Mouse (Mus musculus) 3134 (cell line): ENCODE measurements around the gene Snx18.

Experiments
- DNase-seq: peaks from one replicate; pipeline ENCODE4 v3.0.0-alpha.2; 2011; ENCODE audit warnings: low spot score; ENCODE audit not compliant: insufficient read length; ENCODE audit errors: extremely low read depth

The Snx18 gene

GRCm38 (mm10) chr13:113599701-113600530 lies 18.4 kb downstream of the Snx18 start:
- no peak for DNase-seq

- no peak for DNase-seq
These were observed 20.7 kb downstream of the Snx18 start for GRCm38 (mm10) chr13:113597616-113598015.

GRCm38 (mm10) chr13:113596821-113597541 lies 21.4 kb downstream of the Snx18 start:
- no peak for DNase-seq

GRCm38 (mm10) chr13:113595987-113596386 lies 22.4 kb downstream of the Snx18 start:
- DNase-seq, result peak; percentile 33

- no peak for DNase-seq
These were observed 23.1 kb downstream of the Snx18 start for GRCm38 (mm10) chr13:113595219-113595618.

GRCm38 (mm10) chr13:113594361-113594760 lies 24.0 kb downstream of the Snx18 start:
- no peak for DNase-seq

- no peak for DNase-seq
These were observed 24.7 kb downstream of the Snx18 start for GRCm38 (mm10) chr13:113593711-113594110.

- no peak for DNase-seq
These were observed 25.6 kb downstream of the Snx18 start for GRCm38 (mm10) chr13:113592703-113593200.

GRCm38 (mm10) chr13:113591336-113591735 lies 27.0 kb downstream of the Snx18 start:
- no peak for DNase-seq

GRCm38 (mm10) chr13:113590216-113590615 lies 28.1 kb downstream of the Snx18 start:
- no peak for DNase-seq

- no peak for DNase-seq
These were observed 28.9 kb downstream of the Snx18 start for GRCm38 (mm10) chr13:113589499-113589898.

GRCm38 (mm10) chr13:113587200-113587936 lies 31.0 kb downstream of the Snx18 start:
- no peak for DNase-seq

- DNase-seq, result no peak
These were observed 32.8 kb downstream of the Snx18 start for GRCm38 (mm10) chr13:113585606-113586005.

GRCm38 (mm10) chr13:113584431-113584830 lies 33.9 kb downstream of the Snx18 start:
- DNase-seq, result no peak

GRCm38 (mm10) chr13:113583563-113583962 lies 34.8 kb downstream of the Snx18 start:
- DNase-seq, result no peak

GRCm38 (mm10) chr13:113582024-113582423 lies 36.3 kb downstream of the Snx18 start:
- no peak for DNase-seq

- DNase-seq, result no peak
These were observed 36.9 kb downstream of the Snx18 start for GRCm38 (mm10) chr13:113581436-113581835.

GRCm38 (mm10) chr13:113580400-113580790 lies 38.0 kb downstream of the Snx18 start:
- no peak for DNase-seq

- no peak for DNase-seq
These were observed 38.5 kb downstream of the Snx18 start for GRCm38 (mm10) chr13:113579788-113580399.

- DNase-seq, result no peak
These were observed 44.1 kb downstream of the Snx18 start for GRCm38 (mm10) chr13:113574232-113574631.

- no peak for DNase-seq
These were observed 45.0 kb downstream of the Snx18 start for GRCm38 (mm10) chr13:113573377-113573776.
